Mouse (Mus musculus) neural tube, embryonic 15.5 days (tissue): ENCODE measurements around the gene Fam213b. TPM values are rescaled to one million over a fixed set of nuclear protein-coding genes. Genes with fewer than 3 reads are reported as not detected.

ENCODE experiments used
- ATAC-seq: fragments of 200-750 bp; cut with Nextera tagmentation; 2 replicates; pipeline ENCODE4 v1.8.0; 2017; ENCODE audit warnings: mild to moderate bottlenecking, moderate TSS enrichment, moderate library complexity; ENCODE audit not compliant: low FRiP score
- H3K27ac ChIP-seq: fragments of 300-500 bp; sonication (generic); replicated peaks from 2 replicates; pipeline ENCODE4 v1.5.1; 2015; ENCODE audit warnings: mild to moderate bottlenecking, inconsistent platforms
- H3K27me3 ChIP-seq: fragments of 300-500 bp; sonication (generic); replicated peaks from 2 replicates; pipeline ENCODE4 v1.6.1; 2015; ENCODE audit warnings: inconsistent platforms
- H3K36me3 ChIP-seq: fragments of 300-500 bp; sonication (generic); 2 replicates; pipeline ENCODE4 v1.6.1; 2015; ENCODE audit warnings: inconsistent platforms
- H3K4me1 ChIP-seq: fragments of 300-500 bp; sonication (generic); 2 replicates; pipeline ENCODE4 v1.6.1; 2015; ENCODE audit warnings: inconsistent platforms
- H3K4me2 ChIP-seq: fragments of 300-500 bp; sonication (generic); 2 replicates; pipeline ENCODE4 v1.6.1; 2015; ENCODE audit warnings: inconsistent platforms, mild to moderate bottlenecking, moderate library complexity
- H3K4me3 ChIP-seq: fragments of 300-500 bp; sonication (generic); replicated peaks from 2 replicates; pipeline ENCODE4 v1.5.1; 2015; ENCODE audit warnings: mild to moderate bottlenecking, inconsistent platforms
- H3K9ac ChIP-seq: fragments of 300-500 bp; sonication (generic); replicated peaks from 2 replicates; pipeline ENCODE4 v1.6.1; 2015; ENCODE audit warnings: mild to moderate bottlenecking, inconsistent platforms
- H3K9me3 ChIP-seq: fragments of 300-500 bp; sonication (generic); replicated peaks from 2 replicates; pipeline ENCODE4 v1.6.1; 2016; ENCODE audit warnings: inconsistent platforms
- WGBS: fragments of 180-500 bp; shearing (Covaris S2); methylation state at CpG from one replicate; pipeline ENCODE4 v1.1.7; 2015; ENCODE audit warnings: mixed read lengths; 5-methylcytosine and 5-hydroxymethylcytosine counted together
- polyA plus RNA-seq: library from polyadenylated mRNA; unstranded; fragments of >200 nt; fragmentation: Nextera tagmentation; extraction: Ambion mirVana; gene quantifications from 2 replicates; pipeline ENCODE4 v1.2.1, GENCODE M21; 2015

Gene Fam213b
- 68.2 and 79.2 TPM in 2 replicates for polyA plus RNA-seq

GRCm38 (mm10) chr4:154898506-154899446 lies at the start of gene Fam213b:
TSS of gene Fam213b (minus strand) at chr4:154899135.
- 4% methylated on average over 43 of the region's 43 CpGs for WGBS
- Histone ChIP-seq H3K36me3 (no peaks in the 10 kb centered on the region), H3K4me2 (peak within 1 kb of the TSS; percentile 88), H3K27me3 (peaks cover 5% of the 10 kb centered on the region; the same call in 1 of the 2 replicates), H3K27ac (peak within 1 kb of the TSS; percentile 69), H3K9ac (peak within 1 kb of the TSS; percentile 68), H3K9me3 (no peaks in the 10 kb centered on the region), H3K4me1 (peaks cover 32% of the 10 kb centered on the region), H3K4me3 (peak within 1 kb of the TSS; percentile 61)
- ATAC-seq = peak; percentile 97

- peak overlapping the region; percentile 69 for H3K27ac ChIP-seq
- H3K4me1 ChIP-seq = peaks cover 35% of the 10 kb centered on the region
- H3K4me3 ChIP-seq = no peak overlapping the region
- WGBS = 33% methylated on average over 14 of the region's 14 CpGs
- H3K9ac ChIP-seq = no peak overlapping the region
- no peaks in the 10 kb centered on the region for H3K36me3 ChIP-seq
- no peaks in the 10 kb centered on the region for H3K9me3 ChIP-seq
- no peaks in the 10 kb centered on the region; the same call in 1 of the 2 replicates for H3K27me3 ChIP-seq
- peak overlapping the region; percentile 9; the same call in 1 of the 2 replicates for H3K4me2 ChIP-seq
- peak; percentile 58 for ATAC-seq
These were observed 49.4 kb upstream of the Fam213b start for GRCm38 (mm10) chr4:154948066-154948939.

- H3K4me3 ChIP-seq = peak overlapping the region; percentile 31
- peak overlapping the region; percentile 58 for H3K4me2 ChIP-seq
- H3K9ac ChIP-seq = peak overlapping the region; percentile 39
- H3K9me3 ChIP-seq = no peaks in the 10 kb centered on the region
- ATAC-seq = peak; percentile 86
- H3K27ac ChIP-seq = peak overlapping the region; percentile 52
- no peaks in the 10 kb centered on the region; the same call in 1 of the 2 replicates for H3K27me3 ChIP-seq
- H3K36me3 ChIP-seq = no peaks in the 10 kb centered on the region
- H3K4me1 ChIP-seq = peaks cover 26% of the 10 kb centered on the region
- 2% methylated on average over 8 of the region's 8 CpGs for WGBS
These were observed 47.4 kb upstream of the Fam213b start for GRCm38 (mm10) chr4:154946319-154946718.

- 20% methylated on average over 2 of the region's 2 CpGs for WGBS
- ATAC-seq = peak; percentile 52; the same call in 1 of the 2 replicates
These were observed 45.2 kb upstream of the Fam213b start for GRCm38 (mm10) chr4:154944121-154944590.

GRCm38 (mm10) chr4:154943323-154944039 lies 44.5 kb upstream of the Fam213b start:
- ATAC-seq = no peak
- no peak overlapping the region for H3K4me2 ChIP-seq
- H3K9ac ChIP-seq = no peak overlapping the region
- no peak overlapping the region for H3K4me3 ChIP-seq
- 90% methylated on average over 6 of the region's 6 CpGs for WGBS
- H3K4me1 ChIP-seq = peaks cover 22% of the 10 kb centered on the region
- no peak overlapping the region for H3K27ac ChIP-seq
- H3K27me3 ChIP-seq = no peaks in the 10 kb centered on the region
- H3K36me3 ChIP-seq = no peaks in the 10 kb centered on the region
- H3K9me3 ChIP-seq = no peaks in the 10 kb centered on the region

More at GRCm38 (mm10) chr4:154944121-154944590, 45.2 kb upstream of the Fam213b start:
- Histone ChIP-seq H3K27ac (no peak overlapping the region), H3K4me3 (no peak overlapping the region), H3K9ac (no peak overlapping the region), H3K9me3 (no peaks in the 10 kb centered on the region), H3K4me1 (peaks cover 22% of the 10 kb centered on the region), H3K36me3 (no peaks in the 10 kb centered on the region), H3K27me3 (no peaks in the 10 kb centered on the region), H3K4me2 (no peak overlapping the region)

- ATAC-seq = no peak
- no peaks in the 10 kb centered on the region for H3K27me3 ChIP-seq
These were observed 43.8 kb upstream of the Fam213b start for GRCm38 (mm10) chr4:154942632-154943322.

GRCm38 (mm10) chr4:154941831-154942230 lies 42.9 kb upstream of the Fam213b start:
- Histone ChIP-seq H3K4me1 (peaks cover 22% of the 10 kb centered on the region), H3K27ac (no peak overlapping the region), H3K9me3 (no peaks in the 10 kb centered on the region), H3K36me3 (no peaks in the 10 kb centered on the region), H3K4me2 (no peak overlapping the region), H3K27me3 (no peaks in the 10 kb centered on the region), H3K9ac (no peak overlapping the region), H3K4me3 (no peak overlapping the region)
- ATAC-seq = no peak
- WGBS = 93% methylated on average over 5 of the region's 5 CpGs

More at GRCm38 (mm10) chr4:154942632-154943322, 43.8 kb upstream of the Fam213b start:
- Histone ChIP-seq H3K4me3 (no peak overlapping the region), H3K4me2 (no peak overlapping the region), H3K4me1 (peaks cover 22% of the 10 kb centered on the region), H3K27ac (no peak overlapping the region), H3K9me3 (no peaks in the 10 kb centered on the region), H3K36me3 (no peaks in the 10 kb centered on the region), H3K9ac (no peak overlapping the region)
- WGBS = 88% methylated on average over 10 of the region's 10 CpGs

GRCm38 (mm10) chr4:154940156-154940555 lies 41.2 kb upstream of the Fam213b start:
- WGBS = 87% methylated on average over 2 of the region's 2 CpGs
- Histone ChIP-seq H3K9me3 (no peaks in the 10 kb centered on the region), H3K4me2 (no peak overlapping the region), H3K27me3 (no peaks in the 10 kb centered on the region), H3K27ac (no peak overlapping the region), H3K9ac (no peak overlapping the region), H3K4me3 (no peak overlapping the region), H3K4me1 (peaks cover 7% of the 10 kb centered on the region; the same call in 1 of the 2 replicates), H3K36me3 (no peaks in the 10 kb centered on the region)
- ATAC-seq = no peak

GRCm38 (mm10) chr4:154937746-154938145 lies 38.8 kb upstream of the Fam213b start:
- WGBS = 87% methylated on average over 1 of the region's 1 CpGs

GRCm38 (mm10) chr4:154936542-154937255 lies 37.8 kb upstream of the Fam213b start:
- 56% methylated on average over 8 of the region's 8 CpGs for WGBS
- no peak overlapping the region for H3K27ac ChIP-seq
- H3K4me2 ChIP-seq = no peak overlapping the region

More at GRCm38 (mm10) chr4:154937746-154938145, 38.8 kb upstream of the Fam213b start:
- Histone ChIP-seq H3K4me2 (no peak overlapping the region), H3K27ac (no peak overlapping the region), H3K27me3 (no peaks in the 10 kb centered on the region), H3K4me3 (no peak overlapping the region), H3K9me3 (no peaks in the 10 kb centered on the region), H3K9ac (no peak overlapping the region), H3K4me1 (no peaks in the 10 kb centered on the region; the same call in 1 of the 2 replicates), H3K36me3 (no peaks in the 10 kb centered on the region)
- ATAC-seq = no peak

More at GRCm38 (mm10) chr4:154936542-154937255, 37.8 kb upstream of the Fam213b start:
- Histone ChIP-seq H3K4me3 (no peak overlapping the region), H3K4me1 (no peaks in the 10 kb centered on the region; the same call in 1 of the 2 replicates), H3K27me3 (no peaks in the 10 kb centered on the region), H3K36me3 (no peaks in the 10 kb centered on the region), H3K9ac (no peak overlapping the region), H3K9me3 (no peaks in the 10 kb centered on the region)
- no peak for ATAC-seq
